Mouse (Mus musculus) frontal cortex, adult (tissue): ENCODE measurements at regions not wholly inside any gene's neighbourhood (a gene's known extent, or its start where the extent isn't known, plus 50 kb on each side); places are given as distances from the start of the nearest gene placed in this dataset.

ENCODE experiments used
- ATAC-seq: cut with Nextera tagmentation; 2 replicates; pipeline ENCODE4 v1.9.2; 2017; ENCODE audit warnings: mild to moderate bottlenecking, moderate library complexity, mixed read lengths; ENCODE audit not compliant: low TSS enrichment

- ATAC-seq: peak; percentile 57; the same call in 1 of the 2 replicates
These were observed 118.7 kb downstream of the Foxa2 start for GRCm38 (mm10) chr2:147927792-147928670.

GRCm38 (mm10) chr2:147926861-147927260, 119.9 kb downstream of the Foxa2 start:
- no peak for ATAC-seq

- ATAC-seq: no peak
These were observed 139.4 kb downstream of the Foxa2 start for GRCm38 (mm10) chr2:147907341-147907740.

GRCm38 (mm10) chr2:147905759-147906740, 140.7 kb downstream of the Foxa2 start:
- no peak for ATAC-seq

- no peak for ATAC-seq
These were observed 141.7 kb downstream of the Foxa2 start for GRCm38 (mm10) chr2:147905118-147905517.

GRCm38 (mm10) chr2:147899236-147899635, 147.5 kb downstream of the Foxa2 start:
- no peak for ATAC-seq

GRCm38 (mm10) chr2:147895691-147896090, 151.1 kb downstream of the Foxa2 start:
- 0 out of 2 replicates have a peak, but pooled peaks have one; percentile 74 for ATAC-seq

- ATAC-seq: no peak
These were observed 152.6 kb downstream of the Foxa2 start for GRCm38 (mm10) chr2:147894213-147894612.

GRCm38 (mm10) chr2:147886191-147886590, 160.6 kb downstream of the Foxa2 start:
- no peak for ATAC-seq

GRCm38 (mm10) chr2:147877907-147878306, 168.9 kb downstream of the Foxa2 start:
- no peak for ATAC-seq

GRCm38 (mm10) chr2:147877543-147877904, 169.2 kb downstream of the Foxa2 start:
- ATAC-seq: no peak

- peak; percentile 44; the same call in 1 of the 2 replicates for ATAC-seq
These were observed 169.8 kb downstream of the Foxa2 start for GRCm38 (mm10) chr2:147876708-147877542.

- ATAC-seq: no peak
These were observed 173.8 kb downstream of the Foxa2 start for GRCm38 (mm10) chr2:147872972-147873371.

GRCm38 (mm10) chr2:147851186-147851802, 195.5 kb downstream of the Foxa2 start:
- no peak for ATAC-seq

GRCm38 (mm10) chr2:147846968-147847749, 199.6 kb downstream of the Foxa2 start:
- peak; percentile 54 for ATAC-seq

- ATAC-seq: peak; percentile 88
These were observed 201.5 kb downstream of the Foxa2 start for GRCm38 (mm10) chr2:147845256-147845655.

- no peak for ATAC-seq
These were observed 205.8 kb downstream of the Foxa2 start for GRCm38 (mm10) chr2:147840936-147841335.

- ATAC-seq: no peak
These were observed 208.2 kb downstream of the Foxa2 start for GRCm38 (mm10) chr2:147838613-147839012.

GRCm38 (mm10) chr2:147830551-147830950, 216.2 kb downstream of the Foxa2 start:
- no peak for ATAC-seq

GRCm38 (mm10) chr2:147816951-147817350, 229.8 kb downstream of the Foxa2 start:
- no peak for ATAC-seq
